Comparison of ENCODE assay signal across 11 mouse cellular contexts in the genomic region with DNA sequence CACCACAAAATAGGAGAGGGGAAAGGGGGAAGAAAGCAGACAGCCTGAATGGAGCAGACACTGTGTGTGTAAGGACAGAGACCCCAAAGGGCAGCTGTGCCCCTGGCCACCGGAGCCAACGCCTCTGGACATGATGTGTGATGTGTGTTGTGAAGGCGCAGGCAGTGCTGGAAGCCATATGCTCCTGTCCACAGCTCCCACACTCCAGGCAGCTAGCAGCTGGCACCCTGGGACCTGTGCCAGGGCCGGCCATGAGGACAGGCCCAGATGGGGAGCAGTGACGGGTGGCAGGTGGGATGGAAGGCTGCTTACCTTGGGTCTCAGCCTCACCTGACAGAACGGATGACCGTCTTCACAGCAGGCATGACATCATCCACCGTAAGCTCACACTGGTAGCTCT. TPM values are rescaled to one million over a fixed set of nuclear protein-coding genes. Genes with fewer than 3 reads are reported as not detected.
DNase-seq lines count a peak whose midpoint lies in the region; ATAC-seq and TF ChIP-seq lines count a peak whose summit lies in the region.
"Had no signal": no experiment of that assay in that cellular context is flagged by ENCODE, and none has a peak within 500 bp of the region (broad histone marks: within the 10 kb centered on the region; RNA-seq: fewer than 3 reads in every experiment).

No protein-coding gene starts in this region.

- H3K9ac ChIP-seq in liver, postnatal 0 days (replicated peaks) = no peak overlapping the region
- H3K9ac ChIP-seq: embryonic facial prominence, embryonic 12.5 days had no signal

- intact Hi-C loops in gastrocnemius, adult 2 months (cut with DNase I) = no loop called here

- no peak for TF ChIP-seq CTCF in gastrocnemius, adult 2 months (IDR thresholded peaks at IDR 0.05)
- TF ChIP-seq CTCF in liver, postnatal 0 days (IDR thresholded peaks at IDR 0.05; ENCODE audit: low read depth) = no peak

- 0 out of 2 replicates have a peak, but pooled peaks cover 3% of the 10 kb centered on the region for H3K4me1 ChIP-seq in liver, postnatal 0 days (ENCODE audit: insufficient read depth)

- H3K36me3 ChIP-seq in liver, postnatal 0 days (replicated peaks; ENCODE audit: insufficient read depth, low read length) = no peaks in the 10 kb centered on the region

- no peak overlapping the region for H3K4me3 ChIP-seq in gastrocnemius, adult 2 months
- no peak overlapping the region for H3K4me3 ChIP-seq in liver, postnatal 0 days (ENCODE audit: low read depth, low read length)
- H3K4me3 ChIP-seq: embryonic facial prominence, embryonic 12.5 days had no signal

- 69% methylated on average over 7 of the region's 8 CpGs for WGBS in liver, postnatal 0 days (ENCODE audit: insufficient replicate concordance)

- DNase-seq in gastrocnemius, adult 2 months = peak; percentile 77
- DNase-seq in gastrocnemius, adult 18-20 months (ENCODE audit: low spot score) = no peak
- DNase-seq in right cerebral cortex, adult 18-20 months = peak; percentile 78
- no peak for DNase-seq in right cerebral cortex, postnatal 4 days
- peak; percentile 68 to 76 for DNase-seq in left cerebral cortex, adult 18-20 months (ENCODE audit: low spot score in 2 of 2)
- DNase-seq in Muller cell, postnatal 12 days (ENCODE audit: inconsistent ontology term) = no peak
- DNase-seq in liver, postnatal 0 days = no peak
- no peak for DNase-seq in thymus, postnatal 4 days
- DNase-seq: kidney, adult 18-20 months; lung, postnatal 10 days had no signal

- no peaks in the 10 kb centered on the region for H3K9me3 ChIP-seq in liver, postnatal 0 days (ENCODE audit: low read length)
- H3K9me3 ChIP-seq: embryonic facial prominence, embryonic 12.5 days had no signal

- H3K4me2 ChIP-seq in liver, postnatal 0 days (ENCODE audit: low read depth, low read length) = no peak overlapping the region
- H3K4me2 ChIP-seq: embryonic facial prominence, embryonic 12.5 days had no signal

- no peak overlapping the region for H3K27ac ChIP-seq in gastrocnemius, adult 2 months
- H3K27ac ChIP-seq in liver, postnatal 0 days (ENCODE audit: low read depth) = no peak overlapping the region
- H3K27ac ChIP-seq: embryonic facial prominence, embryonic 12.5 days had no signal

- no peak for TF ChIP-seq EP300 in liver, postnatal 0 days (IDR thresholded peaks at IDR 0.05; ENCODE audit: low read depth)

- ATAC-seq in liver, postnatal 0 days = no peak

- peaks cover 30% of the 10 kb centered on the region for H3K27me3 ChIP-seq in liver, postnatal 0 days (ENCODE audit: insufficient read depth, low read length)

RNA-seq across cellular contexts. Expression of a gene that starts 35.7 kb away (rescaled TPM):
- total RNA-seq in gastrocnemius, adult 2 months (2021) = 10 to 100 TPM in 1 of 2 experiments, 1 to 10 TPM in 1; 9.9 to 16.3 TPM
- total RNA-seq in gastrocnemius, adult 18-20 months (2021) = 10 to 100 TPM; 11.9 to 18.0 TPM
- 10 to 100 TPM; 13.1 to 16.5 TPM for total RNA-seq in left cerebral cortex, adult 18-20 months (2021)
- 21.2 and 22.9 TPM in 2 replicates for polyA plus RNA-seq in liver, postnatal 0 days (2015; fragmentation: Nextera tagmentation; extraction: Ambion mirVana)

RNA-seq across cellular contexts. Expression of a gene that starts 46.4 kb away (rescaled TPM):
- total RNA-seq in gastrocnemius, adult 2 months (2021) = 10 to 100 TPM; 13.4 to 14.5 TPM
- total RNA-seq in gastrocnemius, adult 18-20 months (2021) = 10 to 100 TPM; 14.2 to 17.0 TPM
- total RNA-seq in left cerebral cortex, adult 18-20 months (2021) = 1 to 10 TPM; 9.1 TPM
- 0.14 and 0.20 TPM in 2 replicates for polyA plus RNA-seq in liver, postnatal 0 days (2015; fragmentation: Nextera tagmentation; extraction: Ambion mirVana)

Comparison
In these comparisons a context has a peak if more than half of its experiments do, and no peak if none do; other contexts are left out.
1. DNase-seq: peak in gastrocnemius, adult 2 months (single experiment), right cerebral cortex, adult 18-20 months (single experiment) and left cerebral cortex, adult 18-20 months (2 of 2); none in gastrocnemius, adult 18-20 months (single experiment), right cerebral cortex, postnatal 4 days (single experiment), Muller cell, postnatal 12 days (single experiment), liver, postnatal 0 days (single experiment) and thymus, postnatal 4 days (single experiment).